Mouse (Mus musculus) neural tube, embryonic 10.5 days (tissue): ENCODE results near the gene Best2.
A peak's percentile ranks its signal among the peaks of the same experiment; 100 is the strongest.

Source experiments
- DNase-seq: peaks from one replicate; pipeline ENCODE4 v3.0.0-alpha.2; 2017; ENCODE audit warnings: low spot score; ENCODE audit errors: extremely low spot score

The Best2 gene

GRCm38 (mm10) chr8:84982499-84983011 is 31.8 kb downstream of the Best2 start:
- DNase-seq = no peak

GRCm38 (mm10) chr8:84981644-84982498 is 32.5 kb downstream of the Best2 start:
- no peak for DNase-seq

GRCm38 (mm10) chr8:84980622-84981358 is 33.5 kb downstream of the Best2 start:
- no peak for DNase-seq

GRCm38 (mm10) chr8:84979599-84980421 is 34.5 kb downstream of the Best2 start:
- DNase-seq = peak; percentile 88

GRCm38 (mm10) chr8:84978248-84978940 is 35.9 kb downstream of the Best2 start, which contains the start of gene Junb:
Junb (minus strand) TSS chr8:84978718.
- DNase-seq = peak; percentile 77

GRCm38 (mm10) chr8:84977435-84978247 is 36.7 kb downstream of the Best2 start:
- DNase-seq = peak; percentile 70

GRCm38 (mm10) chr8:84976763-84977434 is 37.4 kb downstream of the Best2 start:
- no peak for DNase-seq

- peak; percentile 94 for DNase-seq
Observed at GRCm38 (mm10) chr8:84976031-84976762, 38.1 kb downstream of the Best2 start.

GRCm38 (mm10) chr8:84975434-84975833 is 38.9 kb downstream of the Best2 start:
- DNase-seq = peak; percentile 63

GRCm38 (mm10) chr8:84974543-84975142 is 39.7 kb downstream of the Best2 start:
- no peak for DNase-seq

GRCm38 (mm10) chr8:84973803-84974542 is 40.4 kb downstream of the Best2 start:
- DNase-seq = peak; percentile 41

- no peak for DNase-seq
Observed at GRCm38 (mm10) chr8:84973079-84973478, 41.3 kb downstream of the Best2 start.

GRCm38 (mm10) chr8:84970913-84971312 is 43.4 kb downstream of the Best2 start:
- no peak for DNase-seq

GRCm38 (mm10) chr8:84970135-84970790 is 44.1 kb downstream of the Best2 start:
- no peak for DNase-seq

GRCm38 (mm10) chr8:84969241-84970134 is 44.8 kb downstream of the Best2 start, which contains the start of the genes Gm49661, Prdx2 and Rnaseh2a:
Gm49661 (minus strand) TSS chr8:84969433.
Prdx2 (plus strand) TSS chr8:84969587.
Rnaseh2a (minus strand) TSS chr8:84969767.
- peak; percentile 89 for DNase-seq

GRCm38 (mm10) chr8:84968650-84969049 is 45.7 kb downstream of the Best2 start:
- no peak for DNase-seq
